Mouse (Mus musculus): ENCODE data around the gene Rad9b. TPM values are rescaled to one million over a fixed set of nuclear protein-coding genes. Genes with fewer than 3 reads are reported as not detected.

Rad9b gene
- polyA plus RNA-seq, 1 experiment from 2014 or later, result 16.2 TPM

DNA sequence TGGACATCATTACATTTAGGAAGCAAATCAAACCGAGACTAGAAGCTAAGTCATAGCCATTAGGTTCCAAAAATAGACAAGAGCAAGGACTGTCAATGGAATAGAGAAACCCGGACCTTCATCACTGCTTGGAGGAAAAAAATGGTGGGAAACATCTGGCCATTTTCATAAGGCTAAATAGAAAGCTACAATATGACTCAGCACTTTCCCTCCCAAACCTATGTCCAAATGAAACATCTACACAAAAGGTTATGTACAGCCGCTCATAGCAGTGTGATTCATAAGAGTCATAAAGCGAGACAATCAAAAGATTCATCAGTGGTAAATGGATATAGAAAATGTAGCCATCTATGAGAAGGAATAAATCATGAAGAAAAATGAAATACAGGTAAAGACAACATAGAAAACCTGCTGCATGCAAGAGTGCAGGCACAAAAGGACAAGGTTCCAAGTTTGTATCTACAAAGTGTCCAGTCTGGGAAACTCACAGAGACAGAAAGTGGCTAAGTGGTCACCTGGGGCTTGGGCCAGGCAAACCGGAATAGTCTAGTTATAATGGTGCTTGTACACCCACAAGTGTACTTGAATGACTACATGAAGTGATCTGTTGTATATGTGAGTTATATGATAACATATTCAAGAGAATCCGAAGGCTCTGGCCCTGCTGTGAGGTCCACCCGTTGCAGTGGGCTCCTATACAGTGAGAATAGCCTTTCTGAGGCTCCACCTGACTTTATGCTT is 17.3 kb downstream of the Rad9b start:
- H3K4me1 ChIP-seq (replicated peaks; ENCODE audit: control insufficient read depth, insufficient read depth, low read length), result no peaks in the 10 kb centered on the region
- no peak overlapping the region for H3K27ac ChIP-seq
- 92% methylated on average over 7 of the region's 7 CpGs for WGBS
- no peaks in the 10 kb centered on the region for H3K9me3 ChIP-seq (ENCODE audit: control insufficient read depth, low read length)
- ATAC-seq (ENCODE audit: low FRiP score) (no peak), DNase-seq (ENCODE audit: low spot score) (no peak)
- no peaks in the 10 kb centered on the region for H3K27me3 ChIP-seq (ENCODE audit: control insufficient read depth, insufficient read depth, low read length)
- H3K9ac ChIP-seq, result no peak overlapping the region
- no peak overlapping the region for H3K4me2 ChIP-seq (replicated peaks)
- no peaks in the 10 kb centered on the region for H3K36me3 ChIP-seq (replicated peaks; ENCODE audit: control insufficient read depth, insufficient read depth)
- no peak overlapping the region for H3K4me3 ChIP-seq (replicated peaks; ENCODE audit: low read length)

- no peaks in the 10 kb centered on the region for H3K4me1 ChIP-seq (replicated peaks; ENCODE audit: control insufficient read depth, insufficient read depth, low read length)
- ATAC-seq (ENCODE audit: low FRiP score) (no peak), DNase-seq (ENCODE audit: low spot score) (no peak)
- no peaks in the 10 kb centered on the region for H3K9me3 ChIP-seq (ENCODE audit: control insufficient read depth, low read length)
- no peaks in the 10 kb centered on the region for H3K36me3 ChIP-seq (replicated peaks; ENCODE audit: control insufficient read depth, insufficient read depth)
- H3K4me3 ChIP-seq (replicated peaks; ENCODE audit: low read length), result no peak overlapping the region
- H3K27ac ChIP-seq, result no peak overlapping the region
- no peak overlapping the region for H3K4me2 ChIP-seq (replicated peaks)
- H3K9ac ChIP-seq, result no peak overlapping the region
- no peaks in the 10 kb centered on the region for H3K27me3 ChIP-seq (ENCODE audit: control insufficient read depth, insufficient read depth, low read length)
- WGBS, result 77% methylated on average over 3 of the region's 3 CpGs
These were observed 19.4 kb downstream of the Rad9b start for GRCm38 (mm10) chr5:122334682-122335081.

DNA sequence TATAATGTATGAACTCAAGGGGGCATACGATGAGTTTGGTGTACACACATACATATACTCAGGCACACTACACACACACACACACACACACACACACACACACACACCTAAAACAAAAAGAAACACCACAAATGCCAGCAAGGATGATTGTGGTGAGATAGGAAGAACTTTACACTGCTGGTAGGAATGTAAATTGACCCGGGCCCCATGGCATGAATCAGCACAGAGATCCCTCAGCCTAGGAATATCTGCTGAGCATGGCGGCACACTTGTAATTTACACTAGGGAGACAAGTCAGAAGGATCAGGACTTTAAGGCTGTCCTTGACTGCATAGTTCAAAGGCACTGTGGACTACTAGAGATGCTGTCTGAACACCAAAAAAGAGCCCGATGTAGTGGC is 23.8 kb downstream of the Rad9b start:
- Histone ChIP-seq H3K27me3 (ENCODE audit: control insufficient read depth, insufficient read depth, low read length) (no peaks in the 10 kb centered on the region), H3K4me1 (replicated peaks; ENCODE audit: control insufficient read depth, insufficient read depth, low read length) (no peaks in the 10 kb centered on the region), H3K4me2 (replicated peaks) (no peak overlapping the region), H3K27ac (no peak overlapping the region), H3K4me3 (replicated peaks; ENCODE audit: low read length) (no peak overlapping the region), H3K9ac (no peak overlapping the region), H3K36me3 (replicated peaks; ENCODE audit: control insufficient read depth, insufficient read depth) (peaks cover 16% of the 10 kb centered on the region), H3K9me3 (ENCODE audit: control insufficient read depth, low read length) (no peaks in the 10 kb centered on the region)
- DNase-seq (ENCODE audit: low spot score) (no peak), ATAC-seq (ENCODE audit: low FRiP score) (no peak)
- 89% methylated on average over 4 of the region's 4 CpGs for WGBS

GRCm38 (mm10) chr5:122327283-122327682 is 26.8 kb downstream of the Rad9b start:
- ATAC-seq (ENCODE audit: low FRiP score) (no peak), DNase-seq (ENCODE audit: low spot score) (no peak)
- Histone ChIP-seq H3K36me3 (replicated peaks; ENCODE audit: control insufficient read depth, insufficient read depth) (peaks cover 30% of the 10 kb centered on the region), H3K27me3 (ENCODE audit: control insufficient read depth, insufficient read depth, low read length) (no peaks in the 10 kb centered on the region), H3K4me2 (replicated peaks) (no peak overlapping the region), H3K4me1 (replicated peaks; ENCODE audit: control insufficient read depth, insufficient read depth, low read length) (no peaks in the 10 kb centered on the region), H3K9me3 (ENCODE audit: control insufficient read depth, low read length) (no peaks in the 10 kb centered on the region), H3K4me3 (replicated peaks; ENCODE audit: low read length) (no peak overlapping the region), H3K9ac (no peak overlapping the region), H3K27ac (no peak overlapping the region)
- 89% methylated on average over 3 of the region's 3 CpGs for WGBS

GRCm38 (mm10) chr5:122325477-122325876 is 28.6 kb downstream of the Rad9b start:
- no peak overlapping the region for H3K4me2 ChIP-seq (replicated peaks)
- 88% methylated on average over 8 of the region's 8 CpGs for whole genome bisulfite sequencing
- DNase-seq (ENCODE audit: low spot score) (no peak), ATAC-seq (ENCODE audit: low FRiP score) (no peak)
- no peaks in the 10 kb centered on the region for H3K4me1 ChIP-seq (replicated peaks; ENCODE audit: control insufficient read depth, insufficient read depth, low read length)
- H3K9ac ChIP-seq, result no peak overlapping the region
- H3K27ac ChIP-seq, result no peak overlapping the region
- H3K36me3 ChIP-seq (replicated peaks; ENCODE audit: control insufficient read depth, insufficient read depth), result peaks cover 47% of the 10 kb centered on the region
- H3K27me3 ChIP-seq (ENCODE audit: control insufficient read depth, insufficient read depth, low read length), result no peaks in the 10 kb centered on the region
- no peak overlapping the region for H3K4me3 ChIP-seq (replicated peaks; ENCODE audit: low read length)
- H3K9me3 ChIP-seq (ENCODE audit: control insufficient read depth, low read length), result no peaks in the 10 kb centered on the region

- Histone ChIP-seq H3K27ac (no peak overlapping the region), H3K27me3 (ENCODE audit: control insufficient read depth, insufficient read depth, low read length) (no peaks in the 10 kb centered on the region), H3K36me3 (replicated peaks; ENCODE audit: control insufficient read depth, insufficient read depth) (peaks cover 49% of the 10 kb centered on the region), H3K9me3 (ENCODE audit: control insufficient read depth, low read length) (no peaks in the 10 kb centered on the region), H3K4me3 (replicated peaks; ENCODE audit: low read length) (no peak overlapping the region), H3K9ac (no peak overlapping the region), H3K4me2 (replicated peaks) (no peak overlapping the region), H3K4me1 (replicated peaks; ENCODE audit: control insufficient read depth, insufficient read depth, low read length) (no peaks in the 10 kb centered on the region)
- DNase-seq (ENCODE audit: low spot score) (no peak), ATAC-seq (ENCODE audit: low FRiP score) (no peak)
- 91% methylated on average over 23 of the region's 23 CpGs for WGBS
These were observed 29.2 kb downstream of the Rad9b start for GRCm38 (mm10) chr5:122324608-122325431.

DNA sequence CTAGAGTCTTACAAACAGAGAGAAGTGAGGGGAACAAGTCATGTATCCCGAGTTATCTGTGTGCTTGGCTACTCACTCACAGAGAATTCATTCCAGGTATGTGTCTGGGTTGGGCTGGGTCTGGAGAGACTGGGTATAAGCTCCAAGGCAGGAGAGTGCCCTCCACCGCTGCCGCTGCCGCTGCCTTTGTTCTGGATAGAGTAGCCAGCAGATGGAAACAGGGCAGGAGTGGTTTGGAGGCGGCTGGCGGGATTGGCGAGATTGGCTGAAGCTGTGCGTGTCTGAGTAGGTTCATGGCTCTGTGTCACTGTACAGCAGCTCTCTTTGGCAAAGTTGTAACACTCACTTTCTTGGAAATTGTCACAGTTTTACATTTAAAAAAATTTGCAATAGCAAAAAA is 30.5 kb downstream of the Rad9b start:
- H3K9ac ChIP-seq, result no peak overlapping the region
- WGBS, result 63% methylated on average over 8 of the region's 8 CpGs
- H3K36me3 ChIP-seq (replicated peaks; ENCODE audit: control insufficient read depth, insufficient read depth), result peaks cover 49% of the 10 kb centered on the region
- no peak overlapping the region for H3K27ac ChIP-seq
- no peaks in the 10 kb centered on the region for H3K27me3 ChIP-seq (ENCODE audit: control insufficient read depth, insufficient read depth, low read length)
- no peaks in the 10 kb centered on the region for H3K4me1 ChIP-seq (replicated peaks; ENCODE audit: control insufficient read depth, insufficient read depth, low read length)
- H3K9me3 ChIP-seq (ENCODE audit: control insufficient read depth, low read length), result no peaks in the 10 kb centered on the region
- no peak overlapping the region for H3K4me3 ChIP-seq (replicated peaks; ENCODE audit: low read length)
- no peak for ATAC-seq (ENCODE audit: low FRiP score)
- DNase-seq (ENCODE audit: low spot score), result no peak
- no peak overlapping the region for H3K4me2 ChIP-seq (replicated peaks)

DNA sequence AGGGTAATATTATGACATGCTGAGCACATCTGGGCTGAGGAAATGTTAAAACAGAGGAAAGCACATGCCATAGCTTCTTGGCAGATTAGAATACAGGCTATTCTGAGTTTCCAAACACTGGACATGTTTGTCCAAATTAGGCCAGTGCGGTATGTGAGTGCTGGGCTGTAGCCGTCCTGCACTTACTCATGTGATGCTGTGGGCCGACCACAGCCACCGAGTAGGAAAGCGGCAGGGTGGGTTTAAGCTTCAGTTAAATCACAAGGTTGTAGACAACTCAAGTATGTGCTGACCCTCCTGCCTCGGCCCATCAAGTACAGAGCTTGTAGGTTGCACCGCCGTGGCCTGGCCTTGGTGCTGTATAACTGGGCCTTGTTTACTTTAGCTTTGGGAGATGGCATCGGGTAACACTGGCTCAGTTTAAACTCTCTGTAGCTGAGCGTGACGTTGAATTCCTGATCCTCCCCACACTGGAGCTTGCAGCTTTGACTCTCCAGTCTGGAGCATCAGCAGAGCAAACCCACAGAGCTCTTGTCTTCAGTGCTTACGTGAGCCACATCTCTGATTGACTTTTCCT is 33.7 kb downstream of the Rad9b start:
- Histone ChIP-seq H3K4me2 (replicated peaks) (no peak overlapping the region), H3K27ac (no peak overlapping the region), H3K36me3 (replicated peaks; ENCODE audit: control insufficient read depth, insufficient read depth) (peaks cover 45% of the 10 kb centered on the region), H3K27me3 (ENCODE audit: control insufficient read depth, insufficient read depth, low read length) (no peaks in the 10 kb centered on the region), H3K9ac (no peak overlapping the region), H3K9me3 (ENCODE audit: control insufficient read depth, low read length) (no peaks in the 10 kb centered on the region), H3K4me1 (replicated peaks; ENCODE audit: control insufficient read depth, insufficient read depth, low read length) (no peaks in the 10 kb centered on the region), H3K4me3 (replicated peaks; ENCODE audit: low read length) (no peak overlapping the region)
- WGBS, result 87% methylated on average over 12 of the region's 12 CpGs
- DNase-seq (ENCODE audit: low spot score), result no peak
- ATAC-seq (ENCODE audit: low FRiP score), result no peak

GRCm38 (mm10) chr5:122319474-122320204 is 34.4 kb downstream of the Rad9b start:
- Histone ChIP-seq H3K27me3 (ENCODE audit: control insufficient read depth, insufficient read depth, low read length) (no peaks in the 10 kb centered on the region), H3K9ac (no peak overlapping the region), H3K36me3 (replicated peaks; ENCODE audit: control insufficient read depth, insufficient read depth) (peaks cover 43% of the 10 kb centered on the region), H3K4me2 (replicated peaks) (no peak overlapping the region), H3K4me1 (replicated peaks; ENCODE audit: control insufficient read depth, insufficient read depth, low read length) (no peaks in the 10 kb centered on the region), H3K4me3 (replicated peaks; ENCODE audit: low read length) (no peak overlapping the region), H3K27ac (no peak overlapping the region), H3K9me3 (ENCODE audit: control insufficient read depth, low read length) (no peaks in the 10 kb centered on the region)
- no peak for ATAC-seq (ENCODE audit: low FRiP score)
- no peak for DNase-seq (ENCODE audit: low spot score)
- WGBS, result 82% methylated on average over 14 of the region's 14 CpGs

All from hindbrain, embryonic 14.5 days (tissue).